Mouse (Mus musculus) kidney, adult 2 months (tissue): ENCODE data around the gene Dnttip2. TPM values are rescaled to one million over a fixed set of nuclear protein-coding genes. Genes with fewer than 3 reads are reported as not detected.
A peak's percentile ranks its signal among the peaks of the same experiment; 100 is the strongest.

ENCODE experiments used
- DNase-seq: peaks from one replicate; pipeline ENCODE4 v3.0.0; 2021
- H3K27ac ChIP-seq: fragments of 200-500 bp; 2 replicates; pipeline ENCODE4 v1.5.1; 2012; ENCODE audit warnings: low read depth, low read length, control low read depth, inconsistent platforms; ENCODE audit not compliant: insufficient read depth
- H3K27me3 ChIP-seq: fragments of 200-500 bp; replicated peaks from 2 replicates; pipeline ENCODE4 v1.6.1; 2012; ENCODE audit warnings: mild to moderate bottlenecking, moderate library complexity, low read length, inconsistent platforms; ENCODE audit not compliant: control insufficient read depth, insufficient read depth
- H3K36me3 ChIP-seq: fragments of 200-500 bp; 2 replicates; pipeline ENCODE4 v1.6.1; 2012; ENCODE audit warnings: mild to moderate bottlenecking, moderate library complexity, low read length, inconsistent platforms; ENCODE audit not compliant: control insufficient read depth, insufficient read depth
- H3K4me1 ChIP-seq: fragments of 200-500 bp; 2 replicates; pipeline ENCODE4 v1.6.1; 2011; ENCODE audit warnings: low read length; ENCODE audit not compliant: control insufficient read depth, insufficient read depth
- H3K4me3 ChIP-seq: fragments of 200-500 bp; 2 replicates; pipeline ENCODE4 v1.5.1; 2011; ENCODE audit warnings: mild to moderate bottlenecking, low read depth, low read length, control low read depth; ENCODE audit not compliant: insufficient read depth
- CTCF ChIP-seq: fragments of 200-500 bp; conservative IDR thresholded peaks from 2 replicates; pipeline ENCODE4 v1.5.1; 2011; ENCODE audit warnings: low read depth, mild to moderate bottlenecking, control low read depth, low read length, moderate library complexity, mixed read lengths; ENCODE audit not compliant: insufficient read depth, insufficient read length
- POLR2A ChIP-seq: fragments of 200-500 bp; IDR thresholded peaks from one replicate; pipeline ENCODE4 v1.6.1; 2011; ENCODE audit warnings: low read depth, low read length, control low read depth
- WGBS: fragments of 180-500 bp; shearing (Covaris S2); methylation state at CpG from one replicate; pipeline ENCODE4 v1.1.7; 2018; 5-methylcytosine and 5-hydroxymethylcytosine counted together
- polyA plus RNA-seq: library from polyadenylated mRNA; depleted of rRNA; stranded (reverse); fragments of >200 nt; gene quantifications from 2 replicates; pipeline ENCODE4 v1.2.3, GENCODE M21; 2012; rRNA removed

Dnttip2 gene
- polyA plus RNA-seq, 1 experiment = 7.9 TPM

DNA sequence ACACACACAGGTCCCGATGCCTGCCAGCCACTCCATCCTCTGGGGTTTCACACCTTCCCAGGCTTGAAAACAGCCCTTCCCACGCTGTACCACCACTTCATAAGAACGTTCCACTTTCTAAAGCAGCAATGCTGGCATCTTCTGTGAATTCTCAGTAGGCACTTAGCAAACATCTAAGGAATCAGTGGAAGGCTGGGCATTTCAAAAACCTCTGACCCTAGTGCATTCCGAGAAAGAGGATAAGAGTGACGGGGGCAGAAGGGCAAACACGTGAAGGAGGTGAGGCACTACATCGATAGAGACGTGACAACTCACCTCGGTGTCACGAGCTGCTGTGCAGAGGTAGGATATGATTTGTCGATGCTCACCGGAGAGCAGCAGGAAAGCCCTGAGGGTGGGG, 56.3 kb downstream of the Dnttip2 start:
- 61% methylated on average over 12 of the region's 12 CpGs for WGBS
- Histone ChIP-seq H3K4me1 (no peaks in the 10 kb centered on the region), H3K27ac (no peak overlapping the region), H3K27me3 (no peaks in the 10 kb centered on the region), H3K36me3 (no peaks in the 10 kb centered on the region), H3K4me3 (no peak overlapping the region)
- TF ChIP-seq CTCF = no peak
- DNase-seq = no peak

DNA sequence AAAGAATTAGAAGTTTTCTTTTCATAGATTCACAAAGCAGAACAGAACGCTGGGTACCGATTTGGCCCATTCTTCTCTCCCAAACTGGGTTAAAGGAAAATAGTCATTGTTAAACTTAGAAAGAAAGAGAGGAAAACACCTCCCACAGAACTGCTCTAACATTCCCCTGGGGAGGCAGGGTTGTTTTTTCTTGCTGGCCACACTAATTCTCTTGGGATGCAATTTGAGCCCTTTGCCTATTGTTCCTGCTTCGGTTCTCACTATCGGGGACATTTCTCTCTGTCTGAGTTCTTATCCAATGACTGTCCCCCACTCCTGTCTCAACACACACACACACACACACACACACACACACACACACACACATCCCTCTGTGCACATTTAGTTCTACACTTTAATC, 59.3 kb downstream of the Dnttip2 start:
- Histone ChIP-seq H3K27me3 (no peaks in the 10 kb centered on the region), H3K27ac (no peak overlapping the region), H3K4me1 (no peaks in the 10 kb centered on the region), H3K4me3 (no peak overlapping the region), H3K36me3 (no peaks in the 10 kb centered on the region)
- TF ChIP-seq CTCF (no peak), POLR2A (no peak)
- peak; percentile 6 for DNase-seq
- WGBS = 44% methylated on average over 4 of the region's 4 CpGs

DNA sequence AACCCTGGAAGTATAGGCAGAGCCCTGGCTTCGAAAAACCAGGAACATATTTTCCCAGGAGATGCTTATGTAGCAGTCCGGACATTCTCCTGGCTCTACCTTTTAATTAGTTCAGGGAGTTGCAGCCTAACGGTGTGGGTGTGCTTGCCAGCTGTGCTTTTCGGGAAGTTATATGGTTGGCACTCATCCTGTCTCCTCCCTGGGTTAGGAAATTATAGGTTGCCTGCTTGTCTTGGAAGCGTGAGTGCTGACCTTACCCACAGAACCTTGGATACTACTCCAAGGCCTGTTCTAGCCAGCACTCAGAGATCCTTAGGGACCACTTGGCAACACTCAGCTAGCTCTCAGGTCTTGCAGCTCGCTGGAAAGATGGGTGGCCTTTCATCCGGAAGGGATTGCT, 59.7 kb downstream of the Dnttip2 start:
- no peak overlapping the region for H3K27ac ChIP-seq
- TF ChIP-seq CTCF (no peak), POLR2A (no peak)
- 57% methylated on average over 7 of the region's 7 CpGs for WGBS
- H3K27me3 ChIP-seq = no peaks in the 10 kb centered on the region
- no peaks in the 10 kb centered on the region for H3K36me3 ChIP-seq
- H3K4me1 ChIP-seq = no peaks in the 10 kb centered on the region
- no peak overlapping the region for H3K4me3 ChIP-seq
- peak; percentile 5 for DNase-seq

DNA sequence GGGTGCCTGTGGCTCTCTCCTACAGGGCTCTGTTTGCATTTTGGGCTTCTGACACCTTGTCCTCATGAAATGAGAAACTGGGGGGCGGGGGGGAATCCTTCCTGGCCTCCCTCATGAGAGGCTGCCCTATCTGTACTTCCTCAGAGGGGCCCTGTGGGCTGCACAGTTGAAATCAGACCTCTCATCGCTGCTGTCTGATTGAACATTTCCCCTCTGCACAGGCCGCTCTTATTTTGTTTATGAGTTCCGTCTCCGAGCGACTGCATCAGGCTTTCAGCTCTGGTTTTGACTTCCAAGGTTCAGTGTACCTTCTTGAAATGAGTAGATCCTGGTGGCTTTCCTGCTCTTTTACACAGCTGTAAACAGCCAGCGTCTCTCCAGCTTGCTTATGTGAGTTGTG, 60.2 kb downstream of the Dnttip2 start:
- no peak for DNase-seq
- no peak overlapping the region for H3K4me3 ChIP-seq
- H3K36me3 ChIP-seq = no peaks in the 10 kb centered on the region
- H3K27ac ChIP-seq = no peak overlapping the region
- 76% methylated on average over 7 of the region's 7 CpGs for WGBS
- TF ChIP-seq CTCF (no peak), POLR2A (no peak)
- H3K27me3 ChIP-seq = no peaks in the 10 kb centered on the region
- no peaks in the 10 kb centered on the region for H3K4me1 ChIP-seq

Other genes with a start within 250 kb of the Dnttip2 start
- gene Abca4, start 229.9 kb upstream of the Dnttip2 start, polyA plus RNA-seq = 8.2 and 9.9 TPM in 2 replicates
- 227 and 313 TPM in 2 replicates for gene Gclm, start 28.8 kb upstream of the Dnttip2 start, polyA plus RNA-seq
- 41.3 and 45.1 TPM in 2 replicates for gene Bcar3, start 19.7 kb downstream of the Dnttip2 start, polyA plus RNA-seq